Mouse (Mus musculus): ENCODE results near the gene Pkp1. TPM values are rescaled to one million over a fixed set of nuclear protein-coding genes. Genes with fewer than 3 reads are reported as not detected.
A peak's percentile ranks its signal among the peaks of the same experiment; 100 is the strongest.

Pkp1 gene
- total RNA-seq, 2 experiments from 2014 or later: not detected

DNA sequence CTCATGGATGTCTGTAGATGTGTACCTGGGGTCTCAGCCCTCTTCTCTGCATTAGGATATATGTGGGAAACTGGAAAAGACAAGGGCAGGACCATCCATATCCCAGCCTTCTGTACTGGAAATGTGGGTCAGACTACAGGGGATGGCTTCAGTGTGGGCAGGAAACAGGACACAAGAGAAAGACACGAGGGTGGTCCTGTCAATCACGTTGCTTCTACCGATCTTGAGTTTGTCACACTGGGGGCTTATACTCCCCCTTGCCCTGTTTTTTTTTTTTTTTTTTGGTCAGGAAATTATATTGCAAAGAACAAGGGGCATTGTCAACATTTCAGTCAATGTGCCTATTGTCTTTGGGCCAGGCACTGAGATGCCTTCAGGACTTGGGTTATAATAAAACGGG is 80.4 kb downstream of the Pkp1 start:
- intact Hi-C loops (cut with DNase I): no loop called here
- DNase-seq (ENCODE audit: low spot score): no peak

DNA sequence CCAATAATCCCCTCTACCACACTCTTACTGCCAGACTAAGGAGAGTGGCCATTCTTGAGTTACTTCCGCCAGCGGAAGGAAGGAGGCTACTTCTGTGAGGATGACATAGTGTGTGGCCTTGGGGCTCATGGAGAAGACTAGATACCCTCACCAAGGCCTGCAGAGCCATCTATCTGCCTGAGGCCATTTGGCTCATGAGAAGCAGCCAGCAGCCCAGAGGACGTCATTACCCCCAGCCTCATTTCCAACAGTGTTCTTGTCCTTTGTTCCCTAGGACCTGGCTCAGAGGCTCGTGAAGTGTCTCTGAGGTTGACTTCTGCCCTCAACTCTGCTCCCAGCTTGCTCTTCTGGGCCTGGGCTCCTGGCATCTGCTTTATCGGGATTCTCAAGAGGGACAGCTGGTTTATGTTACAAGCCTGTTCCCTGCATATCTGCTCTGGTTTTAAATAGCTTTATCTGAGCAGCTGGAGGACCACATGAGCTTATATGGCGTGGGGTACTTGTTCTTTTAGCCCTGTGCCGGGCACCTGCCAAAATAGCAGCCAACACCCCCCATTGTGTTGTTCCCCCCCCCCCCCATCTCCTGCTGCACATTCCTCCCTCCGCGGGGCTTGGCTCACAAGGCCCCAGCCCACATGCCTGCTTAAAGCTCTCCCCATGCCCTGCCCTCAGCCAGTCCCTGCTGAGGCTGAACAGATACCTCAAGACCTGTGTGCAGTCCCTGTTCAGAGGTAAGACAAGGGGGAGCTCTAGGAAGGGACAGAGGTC is 83.1 kb downstream of the Pkp1 start, which contains the start of gene Tnnt2:
Gene Tnnt2, plus strand, starts transcription at position 639 of the 768 bp plus-strand sequence.
- intact Hi-C loops (cut with DNase I): no loop called here
- peak; percentile 46 for DNase-seq (ENCODE audit: low spot score)

DNA sequence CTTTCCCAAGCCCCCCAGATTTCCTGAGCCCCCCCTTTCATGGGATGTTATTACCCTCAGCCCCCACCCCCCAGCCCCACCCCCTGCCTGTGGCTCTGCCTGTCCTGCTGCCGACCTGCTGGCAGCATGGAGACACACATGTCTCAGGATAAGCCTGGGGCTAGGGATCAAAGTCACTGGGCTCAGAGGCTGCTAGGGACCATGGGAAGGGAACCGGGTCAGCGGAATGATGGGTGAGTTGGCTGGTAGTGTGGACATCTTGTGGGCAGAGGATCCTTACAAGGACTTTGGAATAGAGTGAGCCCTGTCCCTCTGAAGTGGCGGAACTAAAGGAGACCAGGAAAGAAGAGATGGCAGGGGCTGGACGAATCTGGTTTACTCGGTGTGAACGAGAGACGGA is 84.0 kb downstream of the Pkp1 start:
- intact Hi-C loops (cut with DNase I): no loop called here
- DNase-seq (ENCODE audit: low spot score): no peak

DNA sequence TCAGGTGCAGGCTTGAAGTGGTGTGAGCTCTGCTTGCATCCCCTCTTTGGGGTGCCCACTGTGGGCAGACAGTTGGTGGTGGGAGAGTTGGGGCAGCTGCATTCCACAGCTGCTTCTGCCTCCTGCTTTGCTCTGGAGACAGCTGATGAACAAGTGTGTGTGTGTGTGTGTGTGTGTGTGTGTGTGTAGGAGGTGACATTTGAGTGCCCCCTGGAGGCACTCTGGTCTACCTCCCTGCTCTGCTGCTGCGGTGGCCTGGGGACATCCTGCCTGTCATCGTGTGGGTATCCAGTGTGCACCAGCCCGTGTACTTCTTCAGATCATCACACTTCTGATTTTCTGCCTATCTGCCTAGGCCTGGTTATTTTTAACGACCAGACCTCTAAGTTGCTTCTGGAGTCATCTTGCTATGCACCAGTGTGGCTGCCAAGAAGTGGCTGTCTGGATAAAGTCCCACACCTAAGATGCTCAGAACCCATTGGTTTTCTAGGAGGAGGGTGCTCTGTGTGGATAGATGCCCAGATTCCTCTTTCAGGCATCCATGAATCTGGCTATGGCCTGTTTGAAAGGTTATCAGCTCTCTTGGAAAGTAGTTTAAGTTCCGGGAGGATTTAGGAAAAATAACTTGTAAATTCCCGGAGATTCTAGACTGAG is 84.7 kb downstream of the Pkp1 start:
- DNase-seq (ENCODE audit: low spot score): no peak
- intact Hi-C loops (cut with DNase I): no loop called here

DNA sequence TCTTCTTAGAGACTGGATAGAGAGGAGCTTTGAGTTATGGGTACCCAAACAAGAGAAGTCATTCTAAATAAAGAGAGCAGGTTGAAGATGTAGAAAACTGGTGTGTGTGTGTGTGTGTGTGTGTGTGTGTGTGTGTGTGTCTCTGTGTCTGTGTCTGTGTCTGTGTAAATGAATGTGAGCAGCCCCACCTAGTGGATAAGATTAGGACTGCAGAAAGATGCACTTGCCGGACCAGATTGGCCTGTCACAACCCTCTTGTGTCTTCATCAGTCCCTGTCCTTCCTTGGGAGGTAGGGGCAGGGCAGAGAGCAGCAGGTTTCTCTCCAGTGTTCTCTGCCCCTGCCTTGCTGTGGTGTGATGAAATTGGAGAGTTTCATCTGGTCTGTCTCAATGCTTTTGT is 90.1 kb downstream of the Pkp1 start:
- intact Hi-C loops (cut with DNase I): loop anchor here (2.0 kb wide), 1 partner anchor 16 kb away; no protein-coding TSS in a partner anchor
- no peak for DNase-seq (ENCODE audit: low spot score)

DNA sequence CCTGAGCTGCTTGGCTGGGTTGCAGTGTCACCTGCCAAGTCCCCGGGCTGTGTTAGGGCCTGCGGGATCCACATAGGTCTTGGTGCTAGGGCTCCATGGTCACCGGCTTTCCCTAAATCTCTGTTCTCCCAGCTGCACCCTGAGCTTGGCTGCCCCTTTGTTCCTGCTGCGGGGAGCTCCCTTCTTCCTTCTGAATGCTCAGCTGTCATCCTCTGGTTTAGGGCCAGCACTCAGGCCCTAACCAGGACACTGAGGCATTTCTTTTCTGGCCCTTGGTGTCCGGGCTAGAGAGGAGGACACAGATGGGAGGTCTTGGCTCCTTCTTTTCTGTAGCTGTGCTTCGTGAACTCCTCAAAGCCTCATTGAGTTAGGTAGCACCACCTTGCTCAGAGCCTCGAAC is 97.2 kb downstream of the Pkp1 start:
- intact Hi-C loops (cut with DNase I): no loop called here

More for the DNA sequence above, 97.2 kb downstream of the Pkp1 start:
- DNase-seq (ENCODE audit: low spot score): no peak

Other genes with a start within 250 kb of the Pkp1 start
- gene Csrp1, start 199.1 kb downstream of the Pkp1 start, total RNA-seq (2021): 10 to 100 TPM; 48.0 to 56.7 TPM
- 10 to 100 TPM; 12.9 to 14.6 TPM for gene Phlda3, start 153.1 kb downstream of the Pkp1 start, total RNA-seq (2021)
- gene Tnni1, start 139.8 kb downstream of the Pkp1 start, total RNA-seq (2021): 1 to 10 TPM; 2.0 to 2.3 TPM
- 1 to 10 TPM; 5.6 to 6.0 TPM for gene Lad1, start 100.6 kb downstream of the Pkp1 start, total RNA-seq (2021)
- 1,000 to 10,000 TPM; 8,717 to 8,772 TPM for gene Tnnt2, start 82.9 kb downstream of the Pkp1 start, total RNA-seq (2021)
- gene Igfn1, start 87.1 kb upstream of the Pkp1 start, total RNA-seq (2021): under 1 TPM in 1 of 2 experiments, not detected in 1; 0.20 TPM
- gene Tmem9, start 88.9 kb upstream of the Pkp1 start, total RNA-seq (2021): 10 to 100 TPM; 14.6 to 15.8 TPM
- gene Ascl5, start 131.6 kb upstream of the Pkp1 start, total RNA-seq (2021): not detected
- 1 to 10 TPM; 3.6 to 3.7 TPM for gene Cacna1s, start 133.5 kb upstream of the Pkp1 start, total RNA-seq (2021)
- gene Kif21b, start 212.2 kb upstream of the Pkp1 start, total RNA-seq (2021): under 1 TPM; 0.75 TPM

Measured in heart, postnatal 25 days (tissue).